Mouse (Mus musculus) granulocyte monocyte progenitor cell, adult 5-6 weeks (primary cell): ENCODE data around the gene Phc2. TPM values are rescaled to one million over a fixed set of nuclear protein-coding genes. Genes with fewer than 3 reads are reported as not detected.

Experiments
- ATAC-seq: replicated peaks from 2 replicates; pipeline ENCODE4 v1.8.0; 2016; ENCODE audit warnings: mild to moderate bottlenecking, moderate TSS enrichment, inconsistent platforms; ENCODE audit not compliant: poor library complexity, severe bottlenecking
- total RNA-seq, 2 experiments: library from RNA; stranded (forward) in 1 of 2; stranded (reverse) in 1 of 2; fragments of 200-712, 200-1000 nt in 1 of 2; fragments of >200 nt in 1 of 2; fragmentation: Nextera tagmentation in 1 of 2; gene quantifications; 2 replicates each; pipeline ENCODE4 v1.2.3; 2014 to 2017

The Phc2 gene
- total RNA-seq, 2 experiments from 2014 or later: 17.5 to 33.7 TPM

DNA sequence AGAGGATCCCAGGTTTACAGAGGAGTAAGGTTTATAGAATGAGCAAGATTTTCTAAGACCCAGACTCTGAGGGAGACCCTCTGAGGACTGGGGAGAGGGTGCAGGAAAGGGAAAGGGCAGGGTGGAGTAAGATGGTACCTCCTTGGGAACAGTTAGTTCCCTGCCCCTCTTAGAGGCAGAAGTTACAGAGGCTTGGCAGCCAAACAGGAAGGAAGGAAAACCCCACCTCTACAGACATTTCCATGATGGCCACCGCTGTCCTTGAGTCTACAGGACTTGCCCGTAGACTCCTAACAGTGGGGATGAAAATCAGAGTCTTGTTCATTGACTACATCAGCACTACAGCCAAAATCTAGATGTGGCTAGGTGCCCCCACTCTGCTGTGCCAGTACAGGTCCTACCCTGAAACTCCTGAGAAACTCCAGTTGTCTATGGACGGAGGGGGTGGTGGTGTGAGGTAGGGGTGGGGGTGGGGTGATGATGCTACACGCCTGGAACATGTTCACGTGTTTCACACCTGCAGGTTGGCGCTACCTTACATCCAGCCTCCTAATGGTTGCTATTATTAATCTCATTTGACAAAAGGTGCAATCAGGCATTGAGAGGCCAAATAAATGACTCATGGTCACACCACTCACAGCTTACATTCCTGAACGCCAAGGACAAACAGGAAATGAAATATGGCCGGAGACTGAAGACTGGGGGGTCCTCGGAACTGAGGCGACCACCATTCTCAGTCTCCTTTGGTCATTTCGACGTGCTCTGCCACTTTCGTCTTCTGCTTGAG lies 115.3 kb downstream of the Phc2 start:
- ATAC-seq: no peak

DNA sequence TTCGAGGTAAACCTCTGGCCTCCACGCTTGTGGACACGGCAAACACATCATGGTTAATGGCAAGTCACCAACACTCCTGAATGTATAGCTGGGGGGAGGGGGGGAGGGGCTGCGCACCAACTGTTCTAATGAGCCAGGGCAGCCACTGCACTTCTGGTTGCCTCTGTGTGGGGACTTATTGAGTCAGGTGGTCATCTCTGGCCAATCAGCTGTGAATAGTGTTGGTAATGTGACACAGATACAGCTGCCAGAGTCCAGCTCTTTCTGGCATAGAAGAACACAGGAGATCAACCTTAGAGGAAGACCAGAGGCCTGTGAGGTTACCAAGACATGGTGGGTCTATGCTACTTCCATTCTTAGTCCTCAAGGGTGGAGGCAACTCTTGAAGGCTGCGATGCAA lies 116.2 kb downstream of the Phc2 start:
- ATAC-seq: no peak

DNA sequence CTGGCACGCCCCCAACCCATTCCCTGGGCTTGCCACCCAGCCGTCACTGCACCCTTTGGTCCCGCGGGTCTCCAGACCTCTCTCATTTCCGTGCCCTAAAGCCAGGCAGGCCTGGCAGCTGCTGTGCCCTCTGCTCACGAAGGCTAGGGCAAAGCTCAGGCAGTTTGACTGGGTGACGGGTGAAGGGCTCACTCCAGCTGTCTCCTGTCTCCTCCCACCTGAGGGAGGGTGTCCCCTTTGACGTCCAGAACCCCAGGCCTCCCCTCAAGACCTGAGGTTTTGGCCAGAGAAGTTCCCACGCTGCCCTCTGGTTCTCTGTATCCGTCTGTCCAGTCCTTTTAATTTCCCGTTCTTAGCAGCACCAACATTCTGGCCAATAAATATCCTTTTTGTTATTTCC lies 119.3 kb downstream of the Phc2 start:
- no peak for ATAC-seq

DNA sequence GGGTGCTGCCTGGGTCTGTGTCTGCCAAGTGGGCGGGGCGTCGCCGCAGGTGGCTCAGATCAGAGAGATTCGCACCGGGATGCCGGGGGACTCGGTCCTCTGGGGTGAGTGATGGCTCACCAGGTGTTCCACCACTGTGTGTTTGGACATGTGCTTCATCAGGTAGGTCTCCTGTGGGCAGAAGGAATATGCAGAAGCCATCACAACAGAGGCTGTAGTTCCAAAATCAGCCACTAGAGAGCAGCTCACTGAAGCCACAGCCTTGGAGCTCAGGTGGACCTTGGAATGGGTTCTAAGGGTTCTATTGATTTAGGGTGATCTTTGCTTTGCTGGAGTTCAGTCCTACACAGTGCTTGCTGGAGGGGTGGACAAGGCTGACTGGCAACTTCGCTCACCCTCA lies 120.0 kb downstream of the Phc2 start:
- peak; percentile 44; the same call in 1 of the 2 replicates for ATAC-seq

DNA sequence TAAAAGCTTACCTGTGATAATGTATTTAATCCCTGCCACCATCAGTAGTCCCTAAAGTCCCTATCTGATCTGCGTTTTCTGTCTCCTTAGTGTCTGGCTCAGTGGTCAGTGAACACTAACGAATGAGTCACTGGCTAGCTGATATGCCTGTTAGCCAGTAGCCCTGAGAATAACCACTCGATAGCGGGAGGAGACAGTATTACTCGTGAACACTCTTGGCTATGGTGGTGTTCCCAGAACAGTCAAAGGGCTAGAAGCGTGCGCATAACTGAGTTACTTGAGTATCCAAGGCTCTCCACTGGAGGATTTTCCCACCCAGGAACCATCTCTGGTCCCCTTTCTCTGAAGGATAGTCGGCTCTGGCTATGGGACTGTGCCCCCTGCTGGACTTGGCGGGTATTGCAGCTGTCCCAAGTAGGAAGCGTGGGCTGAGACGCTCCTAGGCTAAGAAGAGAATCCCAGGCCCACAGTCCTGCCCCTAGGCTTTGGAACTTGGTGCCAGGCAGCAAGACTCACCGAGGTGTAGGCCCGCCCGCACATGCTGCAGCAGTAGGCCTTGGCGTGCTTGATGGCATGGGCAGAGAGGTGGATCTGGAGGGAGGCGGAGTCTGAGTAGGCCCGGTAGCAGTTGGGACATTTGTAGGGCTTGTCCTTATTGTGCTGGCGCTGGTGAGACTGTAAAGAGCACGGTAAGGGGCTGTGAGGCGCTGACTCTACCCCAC lies 122.2 kb downstream of the Phc2 start:
- ATAC-seq: peak; percentile 80

DNA sequence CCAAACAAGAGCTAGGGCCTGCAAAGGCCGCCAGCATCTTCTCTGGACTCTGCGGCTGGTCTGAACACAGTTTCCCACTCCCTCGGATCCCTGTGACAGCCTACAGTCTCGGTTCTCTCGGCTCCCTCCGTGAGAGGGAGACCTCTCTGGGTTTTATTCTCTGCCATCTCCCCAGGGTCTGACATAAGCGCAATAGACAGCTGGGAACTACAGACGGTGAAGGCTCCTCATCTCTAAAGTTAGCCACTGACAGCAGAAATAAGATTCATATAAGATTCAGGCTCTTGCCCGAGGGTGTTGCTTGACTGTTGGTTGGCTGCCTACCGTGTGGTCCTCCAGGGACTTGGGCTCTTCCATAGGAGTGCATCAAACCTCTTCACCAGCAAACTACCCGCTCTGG lies 123.1 kb downstream of the Phc2 start:
- ATAC-seq: no peak

DNA sequence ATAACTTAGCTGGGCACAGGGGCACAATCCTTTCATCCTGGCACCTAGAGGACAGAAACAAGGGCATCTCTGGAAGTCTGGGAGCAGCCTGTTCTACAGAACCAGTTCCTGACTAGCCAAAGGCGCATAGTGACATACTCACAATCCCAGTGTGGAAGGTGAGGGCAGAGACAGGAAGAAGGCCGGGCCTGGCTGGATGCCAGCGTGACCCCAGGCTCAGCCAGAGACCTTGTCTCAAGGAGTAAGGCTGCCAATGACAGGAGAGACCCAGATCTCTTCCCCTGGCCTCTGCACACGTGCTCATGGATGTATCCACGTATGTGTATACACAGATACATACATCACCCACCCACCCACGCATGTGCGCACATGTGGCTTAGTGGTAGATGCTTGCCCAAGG lies 127.5 kb downstream of the Phc2 start:
- ATAC-seq: no peak

DNA sequence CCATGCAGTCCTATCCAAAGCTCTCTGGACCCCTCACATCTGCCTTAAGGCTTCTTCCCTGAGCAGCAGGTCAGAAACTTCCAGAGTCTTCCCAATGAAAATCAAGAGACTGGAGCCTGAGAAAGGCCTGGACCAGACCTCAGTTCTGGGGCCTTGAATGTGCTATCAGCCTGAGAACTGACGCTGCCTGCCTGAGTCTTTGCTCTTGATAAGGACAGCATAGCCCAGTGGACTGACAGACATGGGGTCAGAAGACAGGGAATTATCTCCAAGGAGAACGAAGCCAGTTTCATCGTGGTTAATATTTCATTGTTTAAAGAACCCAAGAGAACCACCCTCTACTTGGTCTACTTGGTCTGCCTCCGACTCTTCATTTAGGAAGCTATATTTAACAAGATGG lies 128.1 kb downstream of the Phc2 start:
- no peak for ATAC-seq

DNA sequence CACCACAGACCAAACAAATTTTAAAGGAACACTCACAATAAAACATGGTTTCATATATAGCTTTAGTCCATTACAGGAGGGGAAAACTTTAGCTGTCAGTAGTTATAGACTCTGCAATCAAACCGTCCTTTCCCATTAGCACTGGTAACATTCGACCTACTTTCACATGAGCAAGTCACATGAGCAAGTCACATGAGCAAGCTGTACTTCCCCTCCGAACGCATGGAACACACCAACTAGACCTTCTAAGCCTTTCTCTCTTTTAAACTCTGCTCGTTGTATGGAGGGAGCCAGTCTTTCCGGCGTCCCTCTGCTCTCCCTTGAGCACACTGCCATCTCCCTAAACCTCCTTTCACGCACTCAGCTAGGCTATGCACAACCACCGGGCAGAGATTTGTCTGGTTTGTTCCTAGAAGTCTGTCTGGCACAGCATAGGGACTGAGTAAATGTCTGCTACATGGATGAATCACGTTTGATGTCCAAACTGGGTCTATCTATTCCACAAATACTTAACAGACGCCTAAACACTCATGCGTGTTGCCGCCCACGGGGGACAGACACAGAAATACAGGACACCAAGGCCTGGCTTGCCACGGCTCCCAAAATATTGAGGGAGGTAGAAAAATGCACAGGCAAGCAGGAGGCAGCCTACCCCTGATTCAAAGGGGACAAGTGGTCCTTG lies 130.6 kb downstream of the Phc2 start:
- no peak for ATAC-seq

DNA sequence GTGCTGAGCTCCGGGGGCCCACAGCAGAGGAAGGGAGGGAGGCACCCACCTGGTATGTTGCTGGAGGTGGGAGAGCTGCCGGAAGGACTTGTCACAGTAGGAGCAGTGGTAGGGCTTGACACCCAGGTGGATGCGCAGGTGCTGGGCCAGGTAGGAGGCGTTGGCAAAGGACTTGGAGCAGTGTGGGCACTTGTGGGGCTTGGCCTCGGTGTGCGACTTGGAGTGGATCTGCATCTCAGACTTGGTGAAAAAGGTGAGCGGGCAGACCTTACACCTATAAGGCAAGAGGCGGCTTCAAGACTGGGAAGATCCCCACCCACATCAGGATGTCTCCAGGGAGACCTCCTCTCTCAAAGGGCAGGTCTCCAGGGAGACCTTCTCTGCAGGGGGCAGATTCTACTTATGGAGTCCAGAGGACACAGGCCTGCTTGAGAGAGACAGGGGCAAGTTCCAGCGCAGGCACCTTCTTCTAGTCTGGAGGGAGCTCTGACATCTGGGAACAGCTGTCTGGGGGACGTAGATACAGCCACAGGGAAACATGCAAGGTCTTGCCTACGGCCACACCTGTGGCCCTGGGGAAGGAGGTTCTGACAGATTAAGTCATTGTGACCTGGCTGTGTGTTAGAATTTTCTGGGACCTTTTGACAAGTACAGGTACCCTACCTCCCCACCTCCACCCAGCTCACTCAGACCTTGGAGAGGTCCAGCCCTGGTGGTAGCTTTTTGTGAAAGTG lies 131.6 kb downstream of the Phc2 start:
- no peak for ATAC-seq

DNA sequence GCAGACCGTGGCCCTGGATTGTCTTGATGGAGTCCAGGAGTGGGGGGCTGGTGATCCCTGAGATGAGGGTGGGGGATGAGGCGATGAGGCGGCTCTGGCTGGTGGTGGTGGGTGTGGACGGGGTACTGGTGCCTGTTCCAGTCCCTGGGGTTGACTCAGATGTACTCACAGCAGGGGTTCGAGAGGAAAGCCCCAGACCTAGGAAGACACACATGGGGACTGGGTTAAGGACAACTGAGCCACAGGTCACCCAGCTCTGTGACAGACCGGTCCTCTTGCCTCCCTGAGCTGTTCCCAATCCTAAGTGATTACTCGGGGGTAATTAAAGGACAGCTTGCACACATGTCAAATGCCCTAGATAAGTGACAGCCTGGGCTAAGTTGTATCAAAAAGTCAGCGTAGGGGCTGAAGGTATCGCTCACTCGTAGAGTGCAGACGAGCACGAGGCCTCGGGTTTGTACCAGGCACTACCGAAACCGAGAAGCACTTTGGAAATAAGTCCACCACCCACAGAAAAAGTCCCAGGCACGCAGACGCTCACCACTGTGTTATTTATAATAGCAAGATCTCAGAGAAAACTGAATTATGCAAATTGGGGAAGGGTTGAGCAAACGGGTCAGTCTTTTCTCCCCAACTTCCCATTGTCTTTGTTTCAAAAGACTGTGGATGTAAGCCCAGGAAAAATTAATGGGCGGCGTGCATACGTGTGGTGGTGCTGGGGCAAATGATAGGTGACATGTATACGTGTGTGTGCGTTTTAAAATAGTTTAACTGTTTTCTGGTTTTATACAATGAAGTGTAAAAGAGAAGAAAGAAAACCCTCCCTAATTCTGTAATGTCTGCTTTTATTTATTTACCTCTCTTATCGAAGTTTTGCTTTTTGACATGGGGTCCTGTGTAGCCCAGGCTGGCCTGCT lies 132.8 kb downstream of the Phc2 start:
- ATAC-seq: no peak

DNA sequence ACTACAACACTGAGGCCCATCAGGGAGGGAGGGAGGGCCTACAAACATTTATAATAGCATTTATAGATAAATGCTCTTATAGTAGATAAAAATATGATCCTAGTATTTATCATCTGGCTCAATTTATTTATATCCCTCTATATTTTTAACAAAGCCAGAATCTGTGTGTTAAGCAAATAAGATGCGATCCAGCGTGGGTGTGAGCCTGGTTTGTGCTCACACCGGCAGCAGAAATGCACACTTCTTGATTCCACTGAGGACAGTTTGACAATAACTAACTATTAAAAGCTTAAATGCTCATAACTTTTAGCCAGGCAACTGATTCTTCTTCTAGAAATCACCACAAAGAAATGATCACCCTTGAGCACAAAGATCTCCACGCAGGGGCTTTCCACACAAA lies 133.6 kb downstream of the Phc2 start:
- no peak for ATAC-seq

DNA sequence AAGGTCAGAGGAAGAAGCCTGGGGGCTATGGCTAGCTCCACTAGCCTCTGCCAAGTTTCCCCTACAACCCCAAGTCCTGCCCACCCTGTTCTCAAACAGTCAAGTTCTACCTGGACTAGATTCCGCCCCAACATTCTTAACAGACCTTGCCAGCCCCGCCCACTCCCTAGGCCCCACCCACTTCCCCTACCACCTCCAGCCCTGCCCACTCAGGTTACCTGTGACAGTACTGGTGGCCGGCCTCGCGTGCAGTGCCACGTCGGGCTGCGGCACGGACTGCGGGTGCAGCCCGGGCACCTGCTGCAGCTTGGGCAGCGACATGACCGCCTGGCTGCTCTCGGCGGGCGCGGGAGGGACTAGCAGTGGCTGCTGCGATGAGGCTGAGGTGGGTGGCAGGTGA lies 135.1 kb downstream of the Phc2 start:
- no peak for ATAC-seq

DNA sequence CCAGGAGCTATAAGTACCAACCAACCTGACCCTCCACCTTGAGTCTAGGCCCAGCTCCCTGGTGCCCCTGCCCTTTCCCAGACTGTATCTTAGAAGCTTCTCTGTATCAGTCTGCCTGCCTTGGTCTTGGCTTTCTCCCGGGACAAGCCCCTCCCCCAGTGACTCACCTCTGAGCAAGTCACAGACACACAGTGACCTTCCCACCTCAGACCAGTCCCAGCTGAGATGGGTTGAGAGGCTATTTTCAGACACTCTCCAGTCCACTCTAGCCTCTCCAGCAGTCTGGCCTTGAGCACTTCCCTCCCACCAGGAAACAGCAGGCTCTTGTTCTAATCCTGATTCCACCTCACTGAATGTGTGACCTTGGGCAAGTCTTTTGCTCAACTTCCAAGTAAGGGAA lies 139.2 kb downstream of the Phc2 start:
- no peak for ATAC-seq

DNA sequence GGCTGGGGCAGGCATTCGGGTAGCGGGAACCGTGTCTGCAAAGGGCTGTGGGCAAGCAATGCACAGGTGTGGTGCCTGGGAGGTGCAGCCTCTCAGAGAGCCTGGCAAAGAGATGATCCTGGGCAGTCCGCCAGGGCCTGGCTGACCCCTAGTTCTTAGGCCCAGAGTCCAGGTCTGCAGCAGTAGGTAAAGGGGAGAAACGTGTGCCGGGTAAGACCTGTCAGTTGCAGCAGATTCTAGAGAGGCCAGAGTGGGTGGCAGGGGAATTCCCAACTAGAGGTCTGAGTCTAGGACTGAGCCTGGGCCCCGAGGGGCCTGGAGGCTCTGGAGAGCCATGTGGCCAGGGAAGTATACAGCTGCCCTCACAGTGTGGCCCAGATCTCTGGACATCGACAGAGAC lies 139.7 kb downstream of the Phc2 start:
- ATAC-seq: no peak

DNA sequence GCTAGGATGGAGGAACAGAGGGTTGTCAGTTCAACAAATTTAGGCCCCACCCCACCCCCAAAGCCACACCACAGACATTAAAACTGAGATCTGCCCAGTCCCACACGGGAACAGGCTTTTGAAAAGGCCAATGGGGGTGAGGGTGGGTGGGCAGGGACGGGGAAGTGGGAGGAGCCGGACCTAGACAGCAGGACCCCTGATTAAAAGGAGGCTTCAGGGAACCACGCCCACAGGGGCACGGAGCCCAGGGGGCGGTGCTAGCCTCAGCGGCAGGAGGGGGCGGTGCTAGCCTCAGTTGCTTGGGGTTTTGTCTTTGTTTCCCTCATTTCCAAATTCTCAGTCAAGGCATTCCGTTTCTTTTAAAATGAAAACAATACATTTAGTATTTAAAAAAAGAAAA lies 141.1 kb downstream of the Phc2 start:
- peak; percentile 33 for ATAC-seq

DNA sequence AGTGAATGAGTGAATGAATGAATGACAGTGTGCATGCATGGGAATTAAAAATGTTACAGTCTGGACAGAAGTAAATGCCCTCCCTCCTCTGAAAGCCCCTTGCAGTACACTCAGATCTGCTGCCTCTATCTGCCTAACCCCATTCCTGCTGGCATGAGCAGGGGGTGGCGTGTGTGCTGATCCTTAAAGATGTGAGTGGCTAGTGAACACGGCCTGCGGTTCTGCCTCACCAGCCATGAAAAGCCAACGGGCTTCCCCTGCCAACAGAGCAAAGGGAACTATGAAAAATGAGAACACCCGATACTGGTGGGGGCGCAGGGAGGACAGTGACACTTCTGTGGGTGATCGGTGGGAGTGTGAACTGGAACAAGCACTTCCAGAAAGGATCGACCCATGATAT lies 142.3 kb downstream of the Phc2 start:
- no peak for ATAC-seq

DNA sequence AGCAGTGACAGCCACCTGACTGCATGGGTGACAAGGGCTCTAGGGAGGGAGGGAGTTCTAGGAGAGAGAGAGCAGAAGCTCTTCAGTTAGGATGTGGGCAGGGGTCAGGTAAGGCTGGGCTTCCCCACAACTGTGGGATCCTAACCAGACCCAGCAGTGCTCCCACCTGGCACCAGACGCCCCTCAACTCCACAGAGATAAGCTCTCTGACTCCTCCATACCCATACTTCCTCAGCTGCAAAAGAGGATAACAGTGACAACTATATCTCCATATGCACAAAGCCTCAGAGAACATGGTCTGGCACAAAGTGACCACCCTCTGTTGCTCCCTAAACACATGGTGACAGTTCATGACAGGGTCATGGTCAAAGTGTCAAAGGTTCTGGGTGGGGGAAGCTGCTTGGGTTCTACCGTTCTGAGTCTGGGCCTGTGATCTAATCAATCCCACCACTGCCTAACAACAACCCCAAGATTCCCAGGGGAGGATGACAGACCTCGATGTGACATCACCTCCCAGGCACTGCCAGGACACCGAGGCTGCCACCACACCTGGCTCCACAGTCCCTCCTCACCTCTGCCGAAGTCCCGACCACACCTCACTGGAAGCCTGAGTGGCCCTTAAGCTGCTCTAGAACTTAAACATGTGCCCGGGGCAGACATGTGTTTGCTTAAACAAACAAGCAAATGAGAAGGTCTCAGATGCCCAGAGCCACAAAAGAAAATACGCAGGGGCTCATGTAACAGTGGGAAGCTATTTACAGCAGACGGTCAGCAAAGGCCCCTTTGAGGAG lies 147.4 kb downstream of the Phc2 start:
- ATAC-seq: no peak
